Mouse (Mus musculus): ENCODE measurements around the gene Slc26a11.
"Not testable (repeated sequence)": the region's sequence is repeated elsewhere in the genome, so short reads cannot be mapped to it uniquely, and the experiment has no call there.

The Slc26a11 gene

DNA sequence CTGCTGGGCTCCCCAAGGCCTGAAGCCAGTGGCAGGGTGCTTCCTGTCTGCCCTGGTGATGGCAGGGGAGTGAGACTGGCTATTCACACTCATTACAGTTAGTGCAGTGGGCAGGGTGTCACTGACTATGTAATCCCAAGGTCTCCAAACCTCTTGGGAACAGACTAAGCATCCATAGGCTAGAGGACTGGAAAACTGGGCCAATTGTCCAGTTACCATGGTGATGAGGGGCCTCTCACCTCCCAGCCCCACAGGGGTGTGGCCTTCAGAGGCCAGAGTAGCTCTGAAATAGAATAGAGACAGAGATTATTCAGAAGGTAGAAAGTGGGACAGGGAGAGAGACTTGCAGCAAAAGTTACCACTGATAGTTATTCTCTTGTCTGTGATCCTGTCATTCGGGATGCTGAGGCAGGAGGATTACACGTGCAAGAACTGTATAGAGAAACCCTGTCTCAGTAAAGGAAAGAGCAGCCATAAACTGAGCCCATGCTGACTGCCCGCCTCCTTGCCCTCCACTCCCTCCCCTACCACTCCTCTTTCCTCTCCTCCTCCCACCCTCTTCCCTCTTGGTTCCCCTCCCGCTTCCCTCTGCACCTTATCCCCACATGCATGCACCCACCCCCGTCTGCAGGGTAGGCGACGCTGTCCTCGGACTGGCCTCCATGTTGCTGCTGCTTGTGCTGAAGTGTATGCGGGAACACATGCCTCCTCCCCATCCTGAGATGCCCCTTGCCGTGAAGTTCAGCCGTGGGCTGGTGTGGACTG, 7.6 kb downstream of the Slc26a11 start:
- ATAC-seq (ENCODE audit: low TSS enrichment), result no peak

DNA sequence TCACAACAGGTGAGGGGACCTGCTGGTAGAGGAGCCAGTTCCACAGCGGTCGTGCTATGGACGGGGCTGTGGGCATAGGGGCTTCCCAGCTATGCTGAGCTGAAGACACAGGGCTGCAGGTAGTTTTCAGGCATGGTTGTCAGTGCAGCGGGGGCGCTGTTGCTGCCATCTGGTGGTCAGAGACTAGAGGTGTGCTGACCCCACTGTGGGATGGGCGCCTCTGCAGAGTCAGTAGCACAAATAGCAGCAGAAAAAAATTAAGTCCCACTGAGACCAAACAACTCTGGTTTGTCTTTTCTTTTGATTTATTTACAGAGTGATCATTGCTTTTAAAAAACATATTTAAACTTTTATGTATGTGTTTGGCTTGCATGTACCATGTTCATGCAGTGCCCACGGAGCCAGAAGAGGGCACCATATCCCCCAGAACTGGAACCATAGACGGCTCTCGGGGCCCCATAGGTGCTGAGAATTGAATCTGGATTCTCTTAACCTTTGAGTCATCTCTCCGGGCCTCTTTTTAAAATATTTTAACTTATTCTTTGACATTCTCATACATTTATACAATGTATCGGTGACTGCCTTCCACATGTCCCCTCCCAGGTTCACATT, 8.3 kb downstream of the Slc26a11 start:
- peak; percentile 65; the same call in 1 of the 2 replicates for ATAC-seq (ENCODE audit: low TSS enrichment)

DNA sequence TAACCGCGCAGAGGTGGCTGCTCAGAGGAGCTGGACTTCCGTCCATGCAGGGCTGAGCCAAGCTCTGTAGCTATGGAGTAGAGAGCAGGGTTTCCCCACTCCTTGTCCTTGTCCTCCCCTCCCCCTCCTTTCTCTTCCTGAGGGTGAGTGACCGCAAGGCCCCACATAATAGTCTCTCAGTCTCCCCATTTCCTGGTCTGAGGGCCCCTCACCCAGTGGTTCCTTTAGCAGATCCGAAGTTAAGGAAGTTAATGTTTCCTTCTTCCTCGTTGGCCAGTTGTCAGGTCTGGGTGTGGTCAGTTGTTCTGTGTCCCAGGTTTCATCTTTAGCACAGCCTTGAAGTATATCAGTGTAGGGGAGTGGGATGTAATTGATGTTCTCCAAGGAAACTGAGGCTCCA, 20.1 kb downstream of the Slc26a11 start:
- no peak for ATAC-seq (ENCODE audit: low TSS enrichment)

DNA sequence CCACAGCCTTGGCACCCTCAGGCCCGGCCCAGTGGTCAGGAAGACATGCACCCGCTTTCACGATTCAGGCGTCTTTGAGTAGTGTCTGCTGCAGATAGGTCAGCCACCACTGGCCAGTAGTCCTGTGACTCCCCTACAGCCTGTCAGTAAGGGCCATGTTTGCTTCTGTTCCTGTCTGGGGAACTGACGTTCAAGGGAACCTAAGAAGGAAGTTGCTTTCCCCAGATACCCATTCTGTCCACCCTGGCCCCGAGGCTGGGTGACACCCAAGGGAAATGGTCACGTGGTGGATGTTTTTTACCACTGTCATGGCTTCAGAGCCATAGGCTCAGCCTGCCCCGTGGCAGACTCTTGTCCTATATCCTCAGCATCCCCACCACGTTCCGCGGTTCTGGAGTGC, 22.0 kb downstream of the Slc26a11 start:
- no peak for ATAC-seq (ENCODE audit: low TSS enrichment)

DNA sequence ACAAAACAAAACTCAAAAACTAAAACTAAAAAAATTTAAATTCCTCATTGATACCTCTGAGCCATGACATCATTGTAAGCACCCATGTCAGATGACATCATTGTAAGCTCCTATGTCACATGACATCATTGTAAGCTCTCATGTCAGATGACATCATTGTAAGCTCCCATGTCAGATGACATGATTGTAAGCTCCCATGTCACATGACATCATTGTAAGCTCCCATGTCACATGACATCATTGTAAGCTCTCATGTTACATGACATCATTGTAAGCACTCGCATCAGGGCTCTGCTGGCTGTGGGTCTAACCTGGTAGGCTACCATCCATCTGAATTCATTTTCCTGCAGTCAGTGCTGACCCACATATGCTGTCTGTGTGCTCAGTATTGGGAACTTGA, 23.2 kb downstream of the Slc26a11 start:
- ATAC-seq (ENCODE audit: low TSS enrichment), result no peak

DNA sequence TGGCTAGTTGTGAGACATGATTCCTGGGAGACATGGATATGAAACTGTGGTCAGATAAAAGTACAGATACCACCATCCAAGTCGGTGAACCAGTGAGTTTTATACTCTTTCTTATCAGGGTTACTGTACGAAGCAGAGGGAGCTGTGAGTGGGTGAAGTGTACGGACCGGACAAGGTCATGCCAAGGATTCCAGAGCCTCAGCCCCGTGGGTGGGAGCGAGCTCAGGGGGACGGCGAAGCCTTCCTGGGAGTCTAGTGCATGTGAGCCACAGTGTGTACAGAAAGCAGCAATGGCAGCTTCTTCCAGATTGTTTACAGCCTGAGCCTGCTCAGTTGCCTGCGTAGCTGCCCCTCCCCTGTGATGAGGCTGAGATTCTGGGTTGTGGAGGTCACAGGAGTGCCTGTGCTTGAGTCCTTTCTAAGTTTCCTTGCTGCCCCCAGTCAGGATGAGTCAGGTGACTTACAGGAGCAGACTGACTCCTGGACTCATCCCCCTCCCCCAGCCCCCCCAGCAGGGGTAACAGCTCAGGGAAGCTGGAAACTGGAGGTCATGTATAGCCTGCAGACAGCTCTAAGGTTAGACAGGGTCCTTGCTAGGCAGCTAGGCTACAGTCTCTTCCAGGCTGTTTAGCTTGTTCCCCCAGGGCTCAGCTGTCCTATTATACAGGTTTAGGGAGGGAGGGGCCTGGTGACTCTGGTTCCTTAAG, 26.4 kb downstream of the Slc26a11 start:
- no peak for ATAC-seq (ENCODE audit: low TSS enrichment)

DNA sequence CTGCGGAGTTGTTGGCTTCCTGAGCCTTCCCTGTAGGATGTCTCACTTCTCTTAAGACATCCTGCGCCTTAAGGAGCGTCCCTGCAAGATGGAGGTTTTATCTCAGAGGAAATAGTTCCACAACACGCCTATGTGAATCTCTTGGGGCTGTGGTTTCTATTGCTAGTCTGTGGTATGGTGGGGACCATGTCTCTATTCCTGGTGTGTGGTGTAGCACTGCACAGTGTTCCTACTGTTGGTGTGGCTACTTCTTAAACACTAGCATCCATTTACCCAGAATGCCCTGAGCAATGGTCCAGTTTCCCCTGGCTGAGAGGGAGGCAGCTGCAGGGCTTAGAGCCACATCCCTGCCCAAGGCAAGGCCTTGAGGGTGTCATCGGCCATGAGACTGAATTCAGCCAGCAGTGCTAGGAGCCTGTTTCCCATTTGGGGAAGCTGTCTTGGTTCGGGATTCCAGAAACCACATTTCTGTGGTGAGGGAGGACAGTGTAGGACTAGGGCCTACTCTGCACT, 27.0 kb downstream of the Slc26a11 start:
- ATAC-seq (ENCODE audit: low TSS enrichment), result no peak

DNA sequence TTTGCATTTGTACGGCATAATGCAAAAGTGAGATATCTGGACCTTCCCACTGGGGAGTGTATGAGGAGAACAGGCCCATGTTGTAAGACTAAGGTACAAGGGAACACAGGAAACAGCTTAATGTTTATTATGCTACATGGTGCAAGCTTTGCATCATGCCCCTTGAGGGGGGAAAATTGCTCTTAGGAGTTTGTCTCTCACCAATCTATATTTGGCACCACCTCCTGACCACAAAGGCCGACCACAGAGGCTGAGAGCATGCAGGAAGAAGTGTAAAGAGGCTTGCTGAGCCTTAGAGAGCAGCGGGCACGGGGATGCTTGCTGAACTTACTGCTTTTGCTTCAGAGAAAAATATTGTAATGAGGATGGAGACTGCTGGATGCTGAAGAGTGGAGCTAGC, 29.5 kb downstream of the Slc26a11 start:
- no peak for ATAC-seq (ENCODE audit: low TSS enrichment)

DNA sequence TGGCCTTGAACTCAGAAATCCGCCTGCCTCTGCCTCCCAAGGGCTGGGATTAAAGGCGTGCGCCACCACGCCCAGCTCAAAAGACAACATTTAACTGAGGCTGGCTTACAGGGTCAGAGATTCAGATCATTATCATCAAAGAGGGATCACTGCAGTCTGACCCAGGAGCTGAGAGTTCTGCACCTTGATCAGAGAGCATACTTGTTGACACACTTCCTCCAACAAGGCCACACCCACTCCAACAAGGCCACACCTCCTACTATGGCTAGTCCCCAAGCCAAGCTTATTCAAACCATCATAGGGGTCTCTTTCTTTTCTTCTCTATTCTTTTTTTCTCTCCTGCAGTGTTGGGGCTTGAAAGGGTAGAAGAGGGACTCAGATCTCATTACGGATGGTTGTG, 30.9 kb downstream of the Slc26a11 start:
- ATAC-seq (ENCODE audit: low TSS enrichment), result no peak

DNA sequence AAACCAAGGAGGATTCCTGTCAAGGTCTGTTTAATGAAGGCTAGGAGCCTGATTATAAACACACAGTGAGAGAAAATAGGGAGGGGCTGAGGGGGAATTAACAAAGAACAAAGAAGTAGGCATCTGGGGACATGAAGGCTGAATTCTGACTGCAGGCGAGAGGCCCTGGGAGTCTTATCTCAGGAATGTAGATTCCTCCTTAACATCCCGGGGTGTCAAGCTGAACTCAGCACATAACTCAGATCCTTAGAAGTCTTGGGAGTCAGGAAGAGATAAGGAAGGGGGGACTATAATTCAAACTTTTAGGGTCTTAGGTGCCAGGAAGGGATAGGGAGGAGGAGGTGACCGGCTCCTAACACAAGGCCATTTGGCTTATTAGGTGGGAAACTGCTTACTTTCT, 31.9 kb downstream of the Slc26a11 start:
- ATAC-seq (ENCODE audit: low TSS enrichment), result not testable (repeated sequence)

DNA sequence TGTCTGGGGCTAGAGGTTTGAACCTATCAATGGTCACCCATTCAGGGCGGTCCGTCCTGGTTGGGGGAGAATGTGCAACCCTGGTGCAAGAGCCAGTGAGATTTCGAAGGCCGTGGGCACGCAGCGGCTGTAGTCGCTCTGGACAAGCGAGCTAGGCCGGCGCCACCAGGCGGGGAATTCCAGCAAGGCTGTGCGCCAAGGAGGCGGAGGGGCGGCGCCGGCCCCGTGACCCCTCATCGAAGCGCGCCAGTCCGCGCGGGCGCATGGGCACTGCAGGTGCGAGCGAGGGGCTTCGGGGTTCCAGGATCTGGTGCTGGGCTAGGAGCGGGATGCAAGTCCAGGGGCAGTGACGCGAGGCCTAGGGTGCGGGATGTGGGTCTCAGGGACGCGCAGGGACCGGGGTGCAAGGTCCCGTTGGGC, 34.5 kb downstream of the Slc26a11 start:
- peak; percentile 80; the same call in 1 of the 2 replicates for ATAC-seq (ENCODE audit: low TSS enrichment)

DNA sequence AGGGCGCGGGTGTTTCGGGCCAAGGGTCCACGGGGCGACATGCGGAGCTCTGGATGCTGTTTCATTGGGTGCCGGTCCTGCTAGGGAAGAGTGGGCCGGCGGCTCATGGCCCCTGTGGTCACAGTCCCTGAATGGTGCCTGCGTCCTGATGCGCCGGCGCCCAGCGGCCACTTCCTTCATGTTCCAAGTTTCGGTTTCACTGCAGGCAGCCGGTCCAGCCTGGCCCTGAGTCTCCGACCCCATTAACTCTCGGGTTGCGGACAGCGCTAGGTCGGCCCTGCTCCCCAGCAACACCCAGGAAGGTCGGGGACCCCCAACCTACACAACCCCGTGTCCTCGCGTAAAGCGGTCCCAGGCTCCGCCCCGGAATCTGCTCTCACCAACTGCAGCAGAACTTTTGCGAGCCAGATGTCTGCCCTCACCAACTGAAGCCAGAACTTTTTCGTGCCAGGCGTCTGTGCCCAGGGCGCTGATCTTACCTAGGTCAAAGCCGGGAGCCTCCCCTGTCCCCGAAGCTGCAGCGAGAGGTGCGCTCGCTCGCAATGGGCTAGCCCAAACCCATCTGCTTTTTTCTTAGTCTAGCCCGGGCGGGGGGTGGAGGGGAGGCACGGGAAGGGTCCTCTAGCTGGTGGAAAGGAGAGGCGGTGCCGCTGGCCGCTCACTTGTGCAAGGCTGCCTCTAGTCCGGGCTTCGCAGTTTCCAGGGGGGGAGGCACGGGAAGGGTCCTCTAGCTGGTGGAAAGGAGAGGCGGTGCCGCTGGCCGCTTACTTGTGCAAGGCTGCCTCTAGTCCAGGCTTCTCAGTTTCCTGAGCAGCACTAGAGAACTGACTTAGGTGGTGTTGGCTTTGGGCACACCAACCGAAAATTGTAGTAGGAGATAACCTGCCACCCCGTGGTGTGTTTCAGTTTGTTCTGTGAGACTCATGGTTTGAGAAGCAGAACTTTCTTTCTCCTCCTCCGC, 35.2 kb downstream of the Slc26a11 start:
- peak; percentile 61; the same call in 1 of the 2 replicates for ATAC-seq (ENCODE audit: low TSS enrichment)

DNA sequence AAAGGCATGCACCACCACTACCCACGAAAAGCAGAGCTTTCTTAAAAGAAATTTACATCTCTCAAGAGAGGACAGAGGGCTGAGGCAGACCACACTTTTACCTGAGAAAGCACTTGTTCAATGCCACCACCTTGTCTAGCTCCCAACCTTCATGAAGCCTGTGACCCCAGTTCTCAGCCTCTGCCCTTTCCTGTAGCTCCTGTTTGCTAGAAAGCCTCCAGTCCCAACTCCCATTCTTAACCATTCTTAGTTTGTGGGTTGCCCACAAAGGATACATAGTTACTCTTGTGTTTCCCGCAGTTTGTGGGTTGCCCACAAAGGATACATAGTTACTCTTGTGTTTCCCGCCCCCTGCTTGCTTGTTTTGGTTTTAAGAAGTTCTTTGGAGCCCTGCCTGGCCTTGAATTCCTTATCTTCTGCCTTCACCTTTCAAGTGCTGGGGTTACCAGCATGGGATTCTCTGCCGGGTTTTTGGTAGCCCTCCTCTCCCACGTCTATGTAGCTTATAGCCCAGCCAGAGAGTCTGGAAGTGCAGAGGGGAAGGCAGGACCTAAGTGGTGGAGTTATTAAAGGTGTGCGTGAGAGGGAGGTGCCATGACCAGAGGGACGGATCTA, 36.1 kb downstream of the Slc26a11 start:
- no peak for ATAC-seq (ENCODE audit: low TSS enrichment)

DNA sequence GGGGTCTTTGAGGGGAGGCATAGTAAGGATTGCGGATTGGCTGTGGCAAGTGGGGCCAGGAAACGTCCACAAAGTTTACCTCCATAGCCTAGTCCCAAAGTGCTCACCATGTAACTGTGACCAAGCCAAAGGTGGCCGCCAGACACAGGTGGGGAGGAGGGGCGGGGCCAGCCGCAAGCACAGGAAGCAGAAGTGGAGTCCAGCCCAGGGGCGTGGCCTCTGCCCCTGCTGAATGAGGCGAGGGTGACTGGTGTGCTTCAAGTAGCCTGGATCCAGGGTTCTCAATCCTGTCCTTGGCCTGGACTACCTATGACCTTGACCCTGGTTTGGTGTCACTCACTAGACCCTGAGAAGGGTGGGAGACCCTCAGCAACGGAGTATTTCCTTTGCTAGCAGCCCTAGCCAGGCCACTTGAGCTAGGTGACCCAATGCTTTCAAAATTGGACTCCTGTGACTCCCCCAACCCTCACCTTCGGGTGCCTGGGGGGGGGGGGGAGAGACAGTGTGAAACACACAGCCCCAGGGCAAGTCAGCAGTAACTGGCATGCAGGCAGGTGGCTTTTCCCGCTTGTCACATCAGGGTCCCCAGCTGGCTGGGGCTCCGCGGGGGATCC, 36.8 kb downstream of the Slc26a11 start:
- ATAC-seq (ENCODE audit: low TSS enrichment), result no peak

DNA sequence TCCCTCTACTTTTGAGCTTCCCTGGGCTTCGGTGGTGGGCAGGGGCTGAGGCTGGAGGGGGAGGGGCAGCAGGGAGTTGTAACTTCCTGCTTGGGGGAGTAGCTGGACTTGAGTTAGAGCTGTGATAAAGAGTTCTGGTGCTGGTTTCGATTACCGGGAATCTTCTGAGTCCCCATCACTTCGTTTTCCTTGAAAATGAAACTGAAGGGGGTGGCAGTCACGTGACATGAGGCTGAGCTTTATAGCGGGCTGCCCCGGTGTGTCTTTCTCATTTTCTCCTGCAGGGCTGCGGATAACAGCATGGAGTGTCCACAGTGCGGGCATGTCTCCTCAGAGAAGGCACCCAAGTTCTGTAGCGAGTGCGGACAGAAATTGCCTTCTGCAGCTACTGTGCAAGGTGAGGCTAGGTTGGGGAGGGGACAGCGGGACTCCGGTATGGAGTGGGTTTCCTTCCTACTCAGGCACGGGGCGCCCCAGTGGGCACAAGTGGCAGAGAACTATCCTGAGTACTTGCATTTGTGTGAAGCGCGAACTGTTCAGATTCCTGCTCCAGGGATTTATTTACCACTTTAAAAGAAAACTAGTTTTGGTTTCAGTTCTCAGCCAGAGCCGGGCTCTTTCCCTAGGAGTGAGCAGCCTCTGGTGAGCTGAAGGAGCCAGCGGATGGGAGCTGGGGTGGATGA, 37.6 kb downstream of the Slc26a11 start, which contains the start of gene Rnf213:
Rnf213 (plus strand) TSS at position 301 of the 683 bp plus-strand sequence.
- ATAC-seq (ENCODE audit: low TSS enrichment), result peak; percentile 53; the same call in 1 of the 2 replicates

DNA sequence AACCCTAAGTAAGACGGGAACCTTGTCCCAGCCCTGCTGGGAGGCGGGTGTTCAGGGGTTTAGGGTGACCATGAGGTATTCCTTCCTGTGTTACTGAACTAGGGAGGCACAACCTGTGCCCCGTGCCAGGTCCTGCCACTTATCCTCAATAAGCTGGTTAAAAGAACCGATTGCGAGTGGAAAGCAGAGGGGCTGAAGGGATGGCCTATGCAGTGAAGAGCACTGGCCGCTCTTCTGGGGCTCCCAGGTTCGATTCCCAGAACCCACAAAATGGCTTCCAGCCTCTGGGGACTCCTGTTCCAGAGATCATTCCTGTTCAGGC, 38.1 kb downstream of the Slc26a11 start:
- ATAC-seq (ENCODE audit: low TSS enrichment), result no peak

DNA sequence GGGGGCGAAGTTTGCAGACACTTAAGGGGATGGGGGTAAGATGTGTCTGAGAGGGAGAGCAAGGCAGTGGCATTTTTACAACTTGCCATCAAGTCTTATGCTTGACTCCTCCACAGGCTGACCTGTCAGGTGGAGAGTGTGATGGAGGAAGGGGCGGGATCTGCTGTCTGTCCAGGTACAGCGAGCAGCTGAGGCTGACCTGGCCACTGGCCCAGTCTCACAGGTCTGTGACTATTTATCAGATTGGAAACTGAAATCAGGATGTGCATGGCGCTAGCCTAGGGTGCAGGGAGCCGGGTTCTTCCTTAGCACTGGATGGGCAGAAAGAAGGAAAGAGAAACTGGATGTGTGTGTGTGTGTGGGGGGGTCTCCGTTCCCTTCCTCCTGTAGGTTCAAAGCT, 38.9 kb downstream of the Slc26a11 start:
- ATAC-seq (ENCODE audit: low TSS enrichment), result no peak

DNA sequence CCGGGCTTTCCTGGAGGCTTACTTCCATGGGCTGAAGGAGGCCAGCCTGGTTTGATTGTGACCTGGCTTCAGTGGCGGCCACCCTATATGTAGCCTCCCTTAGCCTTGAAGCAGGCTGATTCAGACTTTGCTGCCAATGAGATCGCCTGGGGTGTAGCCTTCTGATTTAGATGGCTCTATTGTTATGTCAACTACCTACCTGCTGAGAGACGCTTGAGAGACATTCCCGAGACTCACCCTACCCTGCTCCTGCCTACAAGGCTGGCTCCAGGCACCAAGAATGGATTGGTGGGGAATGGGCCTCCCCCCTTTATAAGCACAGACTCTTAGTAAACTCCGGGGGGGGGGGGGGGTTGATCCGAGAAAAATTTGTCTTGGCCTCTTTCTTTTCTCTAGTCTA, 40.0 kb downstream of the Slc26a11 start:
- ATAC-seq (ENCODE audit: low TSS enrichment), result no peak

DNA sequence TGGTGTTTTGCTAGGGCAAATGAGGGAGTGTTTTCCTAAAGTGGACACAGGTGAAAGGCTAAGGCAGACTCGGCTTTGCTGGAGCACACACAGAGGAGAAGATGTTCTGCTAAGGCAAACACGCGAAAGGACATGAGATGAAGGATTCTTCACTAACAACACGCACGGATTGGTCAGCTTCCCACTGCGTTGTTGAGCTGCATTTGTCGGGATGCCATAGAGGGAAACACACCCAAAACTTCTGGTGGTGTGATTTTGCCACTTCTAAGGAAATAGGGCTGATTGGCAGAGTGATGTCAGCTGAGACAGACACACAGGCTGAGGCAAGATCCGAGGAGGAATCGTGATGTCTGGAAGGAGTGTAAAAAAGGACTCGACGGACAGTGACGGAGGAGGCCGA, 40.6 kb downstream of the Slc26a11 start:
- ATAC-seq (ENCODE audit: low TSS enrichment), result no peak

DNA sequence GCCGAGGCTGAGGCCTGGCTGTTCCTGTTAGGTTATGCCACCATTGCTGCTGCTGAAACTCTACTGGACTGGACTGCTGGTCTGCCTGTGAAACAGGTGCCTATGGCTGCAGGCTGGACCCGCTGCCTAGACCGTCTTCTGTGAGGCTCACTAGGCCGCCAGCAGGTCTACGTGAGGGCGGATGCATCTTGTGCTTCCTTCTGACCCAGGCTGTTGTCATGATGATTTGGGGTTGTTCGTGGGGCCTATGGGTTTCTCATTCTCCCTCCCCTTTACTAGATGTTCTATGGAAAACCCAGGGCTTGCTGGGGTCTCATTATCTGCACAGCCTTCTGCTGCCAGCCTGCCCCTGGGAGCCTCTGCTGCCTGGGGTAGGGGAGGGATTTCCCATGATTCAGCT, 41.1 kb downstream of the Slc26a11 start:
- ATAC-seq (ENCODE audit: low TSS enrichment), result no peak

Measured in frontal cortex, adult (tissue).